Mouse (Mus musculus) gastrocnemius, adult 18-20 months (tissue): ENCODE data around the gene Rfx8. TPM values are rescaled to one million over a fixed set of nuclear protein-coding genes. Genes with fewer than 3 reads are reported as not detected.

Source experiments
- DNase-seq: peaks from one replicate; pipeline ENCODE4 v3.0.0; 2021; ENCODE audit warnings: low spot score
- total RNA-seq, 2 experiments: library from RNA; stranded (reverse); gene quantifications; 2 replicates each; pipeline ENCODE4 v1.2.3; 2021

Gene Rfx8
- total RNA-seq, 2 experiments from 2014 or later, result not detected

DNA sequence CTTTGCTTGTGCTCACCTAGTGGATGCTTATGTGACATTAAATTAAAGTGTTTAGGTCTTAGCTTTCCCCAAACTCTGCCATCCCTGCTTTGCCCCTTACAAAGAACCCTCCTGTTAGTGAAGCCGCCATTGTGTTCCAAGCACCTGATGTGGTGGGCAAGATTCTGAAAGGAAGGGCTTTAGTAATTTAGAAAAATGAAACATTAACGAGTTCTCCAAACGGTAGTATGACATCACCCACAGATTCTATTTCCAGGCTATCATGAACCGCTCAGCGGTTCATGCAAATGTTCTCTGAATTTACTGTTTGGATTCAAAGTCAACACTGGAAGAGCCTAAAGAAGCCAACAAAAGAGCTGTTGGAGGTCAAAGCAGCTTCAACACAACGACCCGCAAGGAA is 72.2 kb downstream of the Rfx8 start:
- DNase-seq, result no peak

DNA sequence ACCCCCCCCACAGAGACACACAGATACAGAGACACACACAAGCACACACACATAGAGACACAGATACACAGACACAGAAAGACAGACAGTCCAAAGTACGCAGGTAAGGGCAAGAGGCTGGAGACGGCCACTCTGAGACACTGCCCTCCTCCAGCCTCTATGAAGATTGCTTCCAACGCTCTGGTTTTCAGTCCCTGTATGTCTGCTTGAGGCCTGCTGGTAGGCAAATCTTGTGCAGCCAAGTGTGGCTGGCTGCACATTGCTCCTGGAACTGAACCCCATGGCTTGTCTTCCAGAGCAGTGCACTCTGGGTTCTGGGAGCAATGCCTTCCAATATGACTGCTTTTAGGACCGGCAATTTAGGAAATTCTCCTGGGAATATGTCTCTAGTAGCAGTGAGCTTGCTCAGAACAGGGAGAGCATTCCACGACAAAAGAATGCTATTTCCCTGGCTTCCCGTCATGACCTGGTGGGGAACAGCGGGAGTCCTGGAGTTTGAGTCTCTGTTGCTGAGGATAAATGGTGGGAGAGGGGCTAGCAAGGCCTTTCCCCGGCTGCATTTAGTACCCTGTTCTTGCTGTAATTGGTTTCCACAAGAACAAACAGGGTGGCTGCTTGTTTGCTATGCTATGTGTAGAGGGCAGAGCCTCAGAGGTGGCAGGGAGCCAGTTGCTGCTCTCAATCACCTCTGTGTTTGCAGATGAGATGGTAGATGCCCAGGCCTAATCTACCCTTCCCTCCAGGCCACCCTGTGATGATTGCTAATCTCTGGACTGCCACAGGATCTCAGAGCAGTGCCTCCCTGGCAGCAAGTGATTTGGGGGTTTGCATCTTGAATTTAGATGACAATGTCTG is 74.7 kb downstream of the Rfx8 start:
- no peak for DNase-seq

DNA sequence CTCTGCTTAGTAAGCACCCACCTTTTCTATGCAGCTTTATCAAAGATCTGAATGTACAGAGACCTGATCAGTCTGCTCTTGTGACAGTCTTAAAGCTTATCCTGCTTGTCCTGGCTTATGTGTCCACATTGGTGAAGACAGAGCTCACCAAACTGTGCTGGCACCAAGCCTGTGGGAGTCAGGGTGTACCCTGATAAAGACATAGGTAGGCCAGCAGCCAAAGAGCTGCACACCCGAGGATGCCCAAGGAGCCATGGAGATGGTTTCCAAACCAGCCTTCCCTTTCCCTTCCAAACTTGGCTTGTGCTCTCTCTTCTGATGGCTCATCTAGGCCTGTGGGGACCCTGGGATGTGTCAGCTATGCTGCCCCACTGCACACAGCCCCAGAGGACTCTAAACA is 76.5 kb downstream of the Rfx8 start:
- DNase-seq, result no peak

DNA sequence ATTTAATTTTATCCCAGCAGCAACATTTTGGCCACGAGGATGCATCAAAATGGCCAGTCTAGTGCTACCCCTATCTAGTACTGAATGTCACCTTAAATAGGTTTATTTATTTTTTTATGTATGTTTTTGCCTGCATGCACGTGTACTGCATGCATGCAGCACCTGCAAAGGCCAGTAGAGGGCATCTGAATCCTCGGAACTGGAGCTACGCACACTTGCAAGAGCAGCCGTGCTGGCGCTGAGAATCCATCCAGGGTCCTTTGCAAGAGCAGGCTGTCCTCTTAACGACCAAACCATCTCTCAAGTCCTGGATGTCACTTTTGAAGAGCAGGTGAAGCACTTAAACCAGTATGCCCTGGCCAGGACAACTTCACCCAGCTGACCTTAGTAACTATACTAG is 79.1 kb downstream of the Rfx8 start:
- no peak for DNase-seq

DNA sequence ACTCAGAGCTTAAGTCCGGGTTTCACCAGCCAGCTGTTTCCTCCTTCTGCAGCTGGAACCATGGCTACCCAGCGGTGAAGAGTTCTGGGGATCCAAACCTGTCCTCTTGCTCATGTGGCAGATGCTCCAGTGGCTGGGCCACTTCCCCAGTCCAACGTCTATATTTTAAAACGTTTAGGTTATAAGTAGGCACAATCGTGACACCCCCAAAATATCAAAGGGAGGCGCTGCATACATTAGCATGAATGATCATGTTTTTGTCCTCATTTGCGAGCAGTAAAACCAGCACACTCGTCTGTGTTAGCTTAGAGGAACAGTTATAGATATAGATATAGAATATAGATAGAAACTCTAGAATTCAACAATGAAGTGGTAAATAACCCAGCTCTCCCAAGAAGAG is 83.7 kb downstream of the Rfx8 start:
- no peak for DNase-seq

DNA sequence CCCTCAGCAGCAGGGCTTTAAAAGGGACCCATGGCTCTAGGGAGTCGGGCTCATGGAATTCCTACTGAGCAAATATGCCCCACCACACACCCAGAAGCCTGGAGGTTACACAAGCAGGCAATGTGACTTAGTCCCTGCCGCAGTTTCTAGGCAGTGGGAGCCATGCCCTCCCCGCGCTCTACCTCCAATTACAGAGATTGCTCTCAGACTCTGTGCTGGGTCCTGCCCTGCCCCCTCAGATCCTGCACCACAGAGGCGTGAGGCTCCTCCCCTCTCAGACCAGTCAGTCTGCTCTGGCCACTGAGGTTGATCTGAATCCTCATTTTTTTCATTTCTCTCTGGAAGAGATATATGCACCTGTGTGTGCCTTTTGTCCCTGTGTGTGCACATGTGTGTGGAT is 84.1 kb downstream of the Rfx8 start:
- DNase-seq, result no peak

DNA sequence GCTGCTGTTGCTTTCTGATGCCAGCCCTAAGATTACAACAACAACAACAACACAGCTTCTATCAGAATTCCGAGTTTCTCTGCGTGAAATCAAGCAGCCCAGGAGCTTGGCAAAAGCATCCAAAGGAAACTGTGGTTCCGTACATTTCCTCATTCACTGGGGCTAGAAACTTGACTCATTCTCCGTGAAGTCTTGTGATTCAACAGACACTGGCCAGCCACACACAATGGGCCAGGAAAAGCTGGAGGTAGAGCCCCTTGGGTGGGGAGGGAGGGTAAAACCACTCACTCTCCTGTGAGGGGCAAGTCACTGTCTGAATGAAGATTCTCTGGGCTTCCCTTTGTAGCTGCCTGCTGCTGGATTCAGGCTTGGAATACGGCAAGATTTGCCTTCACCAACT is 84.6 kb downstream of the Rfx8 start:
- no peak for DNase-seq

DNA sequence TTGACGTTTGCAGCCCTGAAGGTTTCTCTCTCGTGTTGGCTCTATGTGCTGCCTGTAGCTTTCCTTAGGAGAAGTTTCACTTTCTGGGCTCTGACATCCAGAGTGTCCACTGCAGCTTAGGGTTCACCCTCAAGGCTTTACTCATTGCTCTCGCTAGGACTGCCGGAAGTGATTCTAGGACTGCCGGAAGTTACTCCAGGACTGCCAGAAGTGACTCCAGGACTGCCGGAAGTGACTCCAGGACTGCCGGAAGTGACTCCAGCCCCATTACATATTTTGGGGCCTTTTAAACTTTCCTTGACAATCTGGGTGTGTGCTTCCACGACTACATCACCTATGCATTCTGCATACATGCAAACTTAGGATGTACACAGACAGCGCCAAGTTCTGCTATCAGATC is 92.2 kb downstream of the Rfx8 start:
- no peak for DNase-seq

DNA sequence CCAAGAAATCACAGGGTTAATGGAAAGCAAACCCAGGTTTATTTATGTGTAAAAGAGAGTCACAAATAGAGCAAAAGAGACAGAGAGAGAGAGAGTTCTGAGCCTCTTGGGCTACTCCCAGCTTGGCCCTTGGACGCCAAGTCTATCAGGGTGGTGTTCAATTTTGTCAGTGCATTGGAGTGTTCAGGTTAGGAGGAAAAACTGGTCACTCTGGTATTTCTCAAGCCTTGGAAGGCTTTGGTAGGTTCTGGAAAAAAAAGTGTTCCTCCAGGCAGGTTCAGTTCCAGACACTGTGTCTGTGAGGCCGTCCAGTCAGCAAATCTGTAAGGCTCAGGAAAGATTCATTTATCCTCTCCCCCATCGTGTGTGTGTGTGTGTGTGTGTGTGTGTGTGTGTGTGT is 95.3 kb downstream of the Rfx8 start:
- DNase-seq, result no peak

DNA sequence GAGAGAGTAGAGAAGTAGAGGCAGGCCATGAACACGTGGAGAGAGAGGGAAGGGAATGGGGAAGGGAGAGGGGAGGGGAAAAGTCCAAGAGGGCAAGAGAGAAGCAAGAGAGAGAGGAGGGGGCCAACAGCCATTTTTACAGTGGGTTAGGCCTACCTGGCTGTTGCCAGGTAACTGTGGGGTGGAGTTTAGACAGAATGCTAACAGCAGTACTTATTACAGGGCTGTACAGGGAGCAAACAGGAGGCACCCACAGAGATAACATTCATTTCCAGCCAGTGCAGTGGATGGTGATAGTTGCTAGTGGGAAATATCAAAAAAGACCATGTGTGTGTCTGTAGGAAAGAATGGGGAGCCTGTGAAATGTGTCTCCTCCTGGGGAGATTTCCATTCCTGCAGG is 97.1 kb downstream of the Rfx8 start:
- no peak for DNase-seq

DNA sequence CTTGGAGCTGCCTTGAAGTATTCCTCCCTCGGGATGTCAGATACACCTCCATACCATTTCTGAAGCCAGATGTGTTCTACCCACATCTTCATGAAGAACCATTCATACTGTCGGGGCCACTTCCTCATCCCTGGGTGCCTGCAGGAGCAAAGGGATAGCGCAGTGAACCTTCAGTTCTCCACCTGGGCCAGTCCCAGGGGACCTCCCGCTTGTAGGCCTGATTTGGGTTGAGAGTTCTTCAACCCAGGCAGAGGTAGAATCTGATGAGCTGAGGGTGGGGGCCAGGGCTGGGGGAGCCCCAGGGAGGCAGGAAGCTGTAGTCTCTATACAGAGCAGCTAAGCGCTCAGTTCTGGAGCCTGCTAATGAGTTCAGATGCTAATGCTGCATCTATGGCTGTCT is 97.7 kb downstream of the Rfx8 start:
- DNase-seq, result no peak

DNA sequence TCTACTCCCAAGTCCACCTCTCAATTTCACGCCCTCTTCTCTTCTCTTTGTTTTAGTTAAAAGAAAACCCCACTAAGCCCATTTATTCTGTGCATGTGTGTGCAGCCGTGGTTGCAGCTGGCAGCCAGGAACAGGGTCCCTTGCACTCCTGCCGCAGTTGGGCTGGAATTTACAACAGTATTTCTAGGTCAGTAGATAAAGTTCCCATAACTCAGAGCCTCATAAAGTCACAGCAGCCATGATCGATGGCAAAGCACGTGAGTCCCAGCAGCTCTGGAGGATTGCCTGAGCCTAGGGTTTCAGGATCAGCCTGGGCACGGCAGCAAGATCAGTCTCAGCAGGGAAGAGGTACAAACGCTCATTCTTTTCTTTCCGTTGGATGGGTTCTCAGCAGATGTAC is 102.3 kb downstream of the Rfx8 start:
- DNase-seq, result no peak

DNA sequence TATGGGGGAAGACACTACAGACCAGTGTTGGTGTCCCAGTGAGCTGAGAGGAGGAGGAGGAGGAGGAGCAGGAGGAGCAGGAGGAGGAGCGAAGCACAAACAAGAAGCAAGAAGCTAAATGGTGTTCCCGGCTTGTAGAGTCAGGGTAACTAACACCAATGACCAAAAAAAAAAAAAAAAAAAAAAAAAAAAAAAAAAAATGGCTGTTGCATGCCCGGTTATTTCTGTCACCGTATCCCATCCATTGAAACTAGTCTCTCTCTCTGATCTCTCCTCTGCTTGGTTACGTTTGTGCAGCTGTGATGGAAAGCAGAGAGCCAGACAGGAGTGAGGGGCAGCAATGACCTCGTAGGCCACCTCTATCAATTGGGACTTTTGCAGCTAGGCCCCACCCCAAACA is 105.3 kb downstream of the Rfx8 start:
- no peak for DNase-seq

Other genes starting within 250 kb of the Rfx8 start
- gene Tbc1d8, start 242.2 kb downstream of the Rfx8 start, total RNA-seq, result 1 to 10 TPM; 8.3 to 9.5 TPM
- gene Cnot11, start 186.0 kb downstream of the Rfx8 start, total RNA-seq, result 10 to 100 TPM; 19.0 to 20.8 TPM
- gene Rnf149, start 143.6 kb downstream of the Rfx8 start, total RNA-seq, result 1 to 10 TPM; 7.4 to 8.5 TPM
- gene Creg2, start 69.5 kb downstream of the Rfx8 start, total RNA-seq, result under 1 TPM in 1 of 2 experiments, not detected in 1; 0.02 TPM
- gene Gm3646, start 84.3 kb upstream of the Rfx8 start, total RNA-seq, result not detected
- 10 to 100 TPM; 15.2 to 20.9 TPM for gene Map4k4, start 179.9 kb upstream of the Rfx8 start, total RNA-seq